Mouse (Mus musculus): ENCODE measurements around the gene Iqschfp.

DNA sequence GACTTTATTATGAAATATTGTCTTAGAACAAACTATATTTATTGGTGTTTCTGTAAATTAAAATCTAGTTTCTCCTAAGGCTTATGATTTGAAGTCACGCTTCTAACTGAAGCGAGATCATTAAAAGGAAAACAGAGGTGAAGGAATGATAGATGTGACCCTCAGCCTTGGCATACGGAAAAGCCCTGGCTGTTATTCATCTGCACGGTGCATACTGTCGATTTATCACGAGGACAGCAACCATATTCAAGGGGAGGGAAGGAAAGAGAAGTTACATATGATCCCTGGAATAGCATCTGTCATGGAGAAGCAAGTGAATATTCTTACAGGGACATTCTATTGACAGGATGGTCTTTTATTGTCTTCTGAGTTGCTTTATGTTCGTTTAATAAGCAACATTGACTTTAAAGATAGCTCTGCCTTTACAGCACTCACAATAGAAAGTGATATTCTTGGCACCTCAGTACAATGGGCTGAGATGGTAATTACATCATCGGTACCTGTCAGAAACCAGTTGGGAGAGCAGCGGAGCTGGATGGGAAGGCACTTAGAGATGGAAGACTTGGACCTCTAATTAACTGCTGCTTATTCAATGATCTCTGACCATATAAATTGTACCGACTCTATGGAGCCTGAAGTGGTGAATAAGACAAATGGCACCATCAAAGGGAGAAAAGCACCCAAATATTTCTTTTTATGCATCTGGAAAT lies 38.5 kb downstream of the Iqschfp start:
- no peak for TF ChIP-seq CTCF (IDR thresholded peaks at IDR 0.05; ENCODE audit: borderline replicate concordance, control insufficient read depth, extremely low read depth, insufficient read depth, low read length, poor library complexity)
- TF ChIP-seq POLR2A (IDR thresholded peaks at IDR 0.05; ENCODE audit: control insufficient read depth, extremely low read depth, insufficient read depth, low read length, poor library complexity): no peak

All from thymus, adult 2 months (tissue).